Mouse (Mus musculus) testis, adult 2 months (tissue): Measurements from ENCODE around the gene Nptx1.

Experiments used
- CTCF ChIP-seq: fragments of 200-500 bp; IDR thresholded peaks from 2 replicates; pipeline ENCODE4 v1.5.1; 2012; ENCODE audit warnings: low read depth, mild to moderate bottlenecking, inconsistent platforms, low read length, moderate library complexity; ENCODE audit not compliant: control insufficient read depth, insufficient read depth, insufficient replicate concordance
- POLR2A ChIP-seq: fragments of 200-500 bp; IDR thresholded peaks from 2 replicates; pipeline ENCODE4 v1.6.1; 2012; ENCODE audit warnings: low read depth, mild to moderate bottlenecking, inconsistent platforms, low read length, moderate library complexity; ENCODE audit not compliant: control insufficient read depth

GRCm38 (mm10) chr11:119492830-119493229 is 54.7 kb downstream of the Nptx1 start:
- TF ChIP-seq POLR2A (no peak), CTCF (no peak)
